Mouse (Mus musculus): ENCODE data around the gene Igfbp6. TPM values are rescaled to one million over a fixed set of nuclear protein-coding genes. Genes with fewer than 3 reads are reported as not detected.

Igfbp6 gene
- total RNA-seq, 2 experiments from 2014 or later, result 8.2 to 8.9 TPM

DNA sequence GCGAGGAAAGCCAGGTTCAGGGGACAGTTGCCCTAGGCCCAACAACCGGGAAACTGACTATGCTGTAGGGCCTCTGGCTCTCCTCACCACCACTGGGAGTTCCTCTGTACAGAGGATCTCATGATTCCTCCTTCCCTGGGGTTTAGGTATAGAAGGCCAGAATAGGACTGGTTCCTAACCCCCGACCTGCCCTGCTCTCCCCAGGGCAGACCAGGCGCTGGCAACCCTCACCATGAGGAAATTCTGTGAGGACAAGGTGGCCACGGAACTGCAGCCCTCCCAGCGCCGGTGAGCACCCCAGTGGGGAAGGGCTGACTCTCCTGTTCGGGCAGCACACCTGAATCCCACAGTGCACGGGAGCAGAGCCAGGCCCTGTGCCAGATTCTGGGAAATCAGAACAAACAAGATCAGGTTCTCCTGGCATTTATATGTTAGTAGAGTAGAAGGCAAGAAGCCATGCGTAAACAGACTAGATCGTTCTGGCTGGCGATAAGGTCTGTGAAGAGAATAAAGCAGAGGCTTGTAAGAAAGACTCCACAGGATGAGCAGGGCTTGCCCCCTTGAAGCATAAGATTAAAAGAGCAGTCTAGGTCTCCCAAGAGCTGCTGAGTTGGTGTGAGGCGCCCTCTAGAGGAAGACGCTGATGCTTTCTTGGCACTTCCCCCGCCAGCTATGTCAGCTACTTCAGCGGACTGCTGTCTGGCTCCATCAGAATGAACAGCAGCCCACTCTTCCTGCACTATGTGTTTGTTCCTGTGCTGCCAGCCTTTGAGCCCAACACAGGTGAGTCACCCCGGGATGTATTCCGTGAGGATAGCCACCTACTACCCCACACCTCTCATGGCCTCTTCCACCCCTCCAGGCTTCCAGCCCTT lies 35.3 kb upstream of the Igfbp6 start:
- peak; percentile 72 to 82 for DNase-seq

DNA sequence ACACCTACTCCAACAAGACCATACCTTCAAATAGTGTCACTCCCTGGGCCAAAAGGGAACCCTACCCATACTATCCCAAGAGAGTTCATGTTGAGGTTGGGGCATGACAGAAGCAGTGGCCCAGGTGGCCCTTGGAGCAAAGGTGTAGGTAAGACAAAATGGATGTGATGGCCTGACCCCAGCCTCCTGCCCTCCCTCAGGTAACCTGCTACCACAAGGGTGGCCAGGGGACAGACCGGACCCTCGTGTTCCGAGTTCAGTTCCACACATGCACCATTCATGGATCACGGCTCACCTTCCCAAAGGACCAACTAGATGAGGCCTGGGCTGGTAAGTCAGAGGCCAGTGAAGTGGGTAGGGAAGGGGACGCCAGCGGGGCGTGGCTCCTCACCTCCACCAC lies 33.9 kb upstream of the Igfbp6 start:
- no peak for DNase-seq

DNA sequence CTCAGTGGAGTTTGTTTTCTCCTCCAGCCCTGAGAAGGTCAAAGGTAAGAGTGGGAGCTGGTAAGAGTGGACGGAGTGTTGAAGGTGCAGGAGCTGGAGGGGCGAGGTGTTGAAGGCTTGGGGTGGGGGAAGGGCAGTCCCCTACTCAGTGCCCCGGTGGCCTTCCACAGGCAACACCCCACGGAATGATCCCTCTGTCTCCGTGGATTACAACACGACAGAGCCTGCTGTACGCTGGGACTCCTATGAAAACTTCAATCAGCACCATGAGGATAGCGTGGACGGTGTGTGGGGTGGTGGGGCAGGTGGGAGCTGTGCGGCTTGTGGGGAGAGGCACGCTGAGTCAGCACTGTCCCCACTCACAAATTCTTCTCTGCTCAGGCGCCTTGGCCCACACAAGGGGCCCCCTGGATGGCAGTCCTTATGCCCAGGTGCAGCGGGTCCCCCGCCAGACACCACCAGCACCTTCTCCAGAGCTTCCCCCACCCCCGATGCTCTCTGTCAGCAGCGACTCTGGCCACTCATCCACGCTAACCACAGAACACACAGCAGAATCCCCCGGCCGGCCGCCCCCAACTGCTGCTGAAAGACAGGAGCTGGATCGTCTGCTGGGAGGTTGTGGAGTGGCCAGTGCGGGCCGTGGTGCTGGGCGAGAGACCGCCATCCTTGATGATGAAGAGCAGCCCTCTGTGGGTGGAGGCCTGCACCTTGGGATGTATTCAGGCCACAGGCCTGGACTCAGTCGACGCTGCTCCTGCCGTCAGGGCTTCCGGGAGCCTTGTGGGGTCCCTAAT lies 33.3 kb upstream of the Igfbp6 start:
- no peak for DNase-seq

DNA sequence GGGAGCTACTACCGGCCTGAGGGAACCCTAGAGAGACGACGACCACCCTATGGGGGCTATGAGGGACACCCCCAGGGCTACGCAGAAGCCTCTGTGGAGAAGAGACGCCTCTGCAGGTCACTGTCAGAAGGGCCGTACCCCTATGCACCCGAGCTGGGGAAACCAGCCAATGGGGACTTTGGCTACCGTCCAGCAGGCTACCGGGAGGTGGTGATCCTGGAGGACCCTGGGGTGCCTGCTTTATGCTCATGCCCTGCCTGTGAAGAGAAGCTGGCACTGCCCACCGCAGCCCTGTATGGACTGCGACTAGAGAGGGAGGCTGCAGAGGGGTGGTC lies 32.7 kb upstream of the Igfbp6 start:
- DNase-seq, result no peak

DNA sequence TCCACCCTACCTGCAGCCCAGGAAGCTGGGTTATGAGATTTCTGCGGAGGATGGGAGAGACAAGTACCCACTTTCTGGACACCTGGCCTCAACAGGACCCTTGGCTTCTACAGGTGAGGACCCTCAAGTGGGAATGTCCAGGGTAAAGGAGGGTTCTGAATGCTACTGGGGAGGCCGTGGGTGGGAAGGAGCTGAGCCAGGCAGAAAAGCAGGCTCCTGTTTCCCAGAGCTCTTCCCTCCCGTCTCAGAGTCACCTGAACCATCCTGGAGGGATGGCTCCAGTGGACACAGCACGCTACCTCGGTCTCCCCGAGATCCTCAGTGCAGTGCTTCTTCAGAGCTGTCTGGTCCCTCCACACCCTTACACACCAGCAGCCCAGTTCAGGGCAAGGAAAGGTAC lies 32.0 kb upstream of the Igfbp6 start:
- DNase-seq, result no peak

DNA sequence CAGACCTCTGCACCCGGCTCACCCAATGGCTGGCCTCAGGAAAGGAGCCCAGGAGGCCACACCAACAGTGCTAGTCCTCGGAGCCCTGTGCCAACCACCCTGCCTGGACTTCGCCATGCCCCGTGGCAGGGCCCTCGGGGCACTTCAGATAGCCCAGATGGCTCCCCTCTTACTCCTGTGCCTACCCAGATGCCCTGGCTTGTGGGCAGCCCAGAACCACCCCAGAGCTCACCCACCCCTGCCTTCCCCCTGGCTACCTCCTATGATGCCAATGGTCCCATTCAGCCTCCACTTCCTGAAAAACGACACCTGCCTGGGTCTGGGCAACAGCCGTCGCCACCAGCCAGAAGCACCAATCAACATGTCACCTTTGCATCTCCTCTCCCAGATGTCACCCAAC lies 31.3 kb upstream of the Igfbp6 start:
- DNase-seq, result no peak

DNA sequence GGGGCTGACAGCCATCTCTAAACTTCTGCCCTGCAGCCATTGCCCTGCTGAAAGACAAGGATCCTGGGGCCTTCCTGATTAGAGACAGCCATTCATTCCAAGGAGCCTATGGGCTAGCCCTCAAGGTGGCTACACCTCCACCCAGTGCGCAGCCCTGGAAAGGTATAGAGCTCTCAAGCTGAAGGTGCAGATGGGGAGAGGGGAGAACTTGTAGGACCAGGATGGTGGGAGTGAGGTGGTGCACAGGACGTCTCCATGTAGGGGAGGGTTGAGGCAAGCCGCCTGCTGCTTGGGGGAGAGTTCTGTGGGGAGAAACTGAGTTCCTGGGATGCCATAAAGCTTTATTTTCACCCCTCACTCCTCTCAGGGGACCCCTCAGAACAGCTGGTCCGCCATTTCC lies 30.5 kb upstream of the Igfbp6 start:
- no peak for DNase-seq

DNA sequence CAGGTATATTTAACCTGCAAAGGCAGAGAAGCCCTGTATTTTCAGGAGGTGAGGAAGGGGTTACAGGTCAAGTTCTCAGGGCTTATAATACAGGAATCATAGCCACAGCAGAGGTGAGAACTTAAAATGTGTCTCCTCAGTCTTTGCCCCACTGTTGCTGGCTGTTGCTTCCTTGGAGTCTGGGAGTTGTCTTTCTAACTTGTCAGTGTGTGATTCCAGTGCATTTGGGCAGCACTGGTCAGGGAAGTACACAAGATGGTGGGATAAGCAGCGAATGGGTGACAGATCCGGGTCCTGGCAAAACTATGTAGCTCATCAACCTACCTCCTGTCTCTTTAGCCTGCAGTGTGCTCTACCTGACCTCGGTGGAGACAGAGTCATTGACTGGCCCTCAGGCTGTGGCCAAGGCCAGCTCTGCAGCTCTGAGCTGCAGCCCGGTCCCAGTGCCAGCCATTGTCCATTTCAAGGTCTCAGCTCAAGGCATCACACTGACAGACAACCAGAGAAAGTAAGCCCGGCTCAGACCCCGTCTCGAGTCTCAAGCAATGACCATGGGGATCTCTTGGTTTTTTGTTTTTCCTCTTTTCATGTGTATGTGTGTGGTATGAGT lies 29.4 kb upstream of the Igfbp6 start:
- DNase-seq, result no peak

DNA sequence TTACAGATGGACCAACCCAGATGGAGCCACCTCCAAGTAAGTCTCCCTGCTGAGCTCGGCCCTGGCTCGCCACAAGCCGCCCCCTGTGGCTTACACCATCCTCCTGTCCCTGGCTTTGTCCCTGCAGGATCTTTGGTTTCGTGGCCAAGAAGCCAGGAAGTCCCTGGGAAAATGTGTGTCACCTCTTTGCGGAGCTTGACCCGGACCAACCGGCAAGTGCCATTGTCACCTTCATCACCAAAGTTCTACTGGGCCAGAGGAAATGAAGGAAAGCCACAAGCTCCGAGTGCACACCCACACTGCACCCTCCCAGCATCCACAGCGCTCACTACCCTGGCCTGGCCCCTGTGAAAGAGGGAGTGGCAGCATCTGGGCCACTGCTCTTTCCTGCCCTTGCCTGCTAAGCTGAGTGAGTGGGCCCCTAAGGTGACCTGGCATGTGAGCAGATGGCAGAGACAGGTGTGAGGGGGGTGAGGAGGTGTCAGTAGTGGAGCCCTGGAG lies 28.4 kb upstream of the Igfbp6 start:
- DNase-seq, result no peak

DNA sequence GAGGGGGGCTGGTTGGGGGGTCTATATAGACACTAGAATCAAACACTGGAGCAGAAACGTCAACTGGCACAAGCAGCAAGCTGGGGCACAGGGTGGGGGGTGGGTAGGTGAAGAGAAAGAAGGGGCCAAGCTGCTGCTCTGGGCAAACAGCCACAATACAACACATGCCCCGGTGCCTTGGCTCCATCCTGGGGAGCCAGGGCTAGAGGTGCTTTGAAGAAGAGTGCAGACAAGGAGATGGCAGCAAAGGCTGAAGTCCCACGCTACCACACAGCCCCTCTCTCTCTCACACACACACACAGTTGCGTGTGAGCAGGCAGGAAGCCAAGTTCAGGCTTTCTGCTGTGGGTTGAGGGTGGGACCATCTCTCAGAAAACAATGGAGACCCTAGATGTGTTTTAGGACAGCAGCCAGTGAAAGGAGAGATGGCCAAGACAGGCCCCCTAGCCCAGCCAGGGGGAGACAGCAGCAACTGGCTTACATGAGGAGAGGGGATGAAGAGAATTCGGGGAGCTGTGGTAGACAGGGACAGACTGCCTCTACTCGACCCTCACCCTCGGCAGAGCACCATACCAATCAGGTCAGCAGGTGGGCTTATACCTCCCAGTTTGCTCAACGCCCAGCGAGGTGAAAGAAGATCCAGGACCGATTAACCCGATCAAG lies 27.3 kb upstream of the Igfbp6 start:
- DNase-seq, result no peak

DNA sequence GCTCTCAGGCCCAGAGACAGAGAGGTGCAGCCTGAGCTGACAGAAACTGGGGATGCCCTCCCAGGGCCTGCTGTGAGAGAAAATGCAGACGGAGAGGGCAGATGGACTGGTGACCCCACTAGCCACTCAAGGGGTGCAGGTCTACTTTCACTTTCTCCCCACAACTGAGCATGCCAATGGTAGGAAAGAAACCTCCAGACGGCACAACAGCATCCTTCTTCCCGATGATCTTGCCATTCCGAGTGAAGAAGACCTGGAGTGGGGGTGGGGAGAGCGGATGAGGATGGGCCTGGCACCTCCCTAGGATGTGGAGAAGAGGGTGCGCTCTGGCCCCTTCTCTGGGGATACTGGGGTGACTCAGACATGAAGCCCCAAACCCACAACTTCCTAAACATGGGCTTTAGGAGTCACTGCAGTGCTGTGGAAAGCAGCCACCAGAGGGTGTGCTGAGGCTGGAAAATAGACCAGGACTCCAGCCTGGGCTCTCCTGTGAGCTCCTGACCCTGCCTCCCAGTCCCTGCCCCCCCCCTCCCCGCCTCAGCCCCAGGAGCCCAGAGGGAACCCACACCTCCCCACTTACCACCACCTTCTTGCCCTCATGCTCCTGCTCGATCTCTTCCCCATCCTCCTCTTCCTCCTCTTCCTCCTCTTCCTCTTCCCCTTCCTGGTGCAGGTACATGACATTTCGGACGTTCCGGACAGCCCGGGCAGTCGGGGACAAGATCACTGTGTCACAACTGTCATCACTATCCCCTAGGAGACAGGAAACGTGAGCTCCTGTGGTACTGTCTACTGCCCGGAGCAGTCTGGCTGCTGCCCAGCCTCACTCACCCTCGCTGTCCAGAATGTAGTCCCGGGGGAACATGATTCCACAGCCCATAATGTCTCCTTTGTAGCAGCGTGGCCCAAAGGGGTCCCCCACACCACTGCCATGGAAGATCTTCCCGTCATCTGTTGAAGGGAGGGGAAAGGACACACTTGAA lies 26.4 kb upstream of the Igfbp6 start:
- DNase-seq, result no peak

DNA sequence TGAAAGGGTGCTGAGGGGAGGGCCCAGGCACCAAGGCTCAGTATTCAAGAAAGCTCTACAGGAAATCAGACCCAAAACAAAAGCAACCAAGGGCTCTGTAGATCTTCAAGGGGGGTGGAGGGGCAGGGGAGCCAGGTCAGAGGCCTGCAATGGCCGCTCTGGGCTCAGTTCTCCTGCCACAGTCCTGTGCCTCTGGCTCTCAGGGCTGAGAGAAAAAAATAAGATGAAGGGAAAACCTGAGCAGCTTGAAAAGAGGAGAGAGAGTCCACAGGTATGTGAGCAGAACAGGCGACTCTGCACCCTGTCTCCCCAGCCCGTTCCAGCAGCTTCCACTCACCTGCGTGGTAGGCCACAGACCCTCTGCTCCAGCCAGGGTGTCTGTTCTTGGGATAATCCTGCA lies 25.6 kb upstream of the Igfbp6 start:
- no peak for DNase-seq

DNA sequence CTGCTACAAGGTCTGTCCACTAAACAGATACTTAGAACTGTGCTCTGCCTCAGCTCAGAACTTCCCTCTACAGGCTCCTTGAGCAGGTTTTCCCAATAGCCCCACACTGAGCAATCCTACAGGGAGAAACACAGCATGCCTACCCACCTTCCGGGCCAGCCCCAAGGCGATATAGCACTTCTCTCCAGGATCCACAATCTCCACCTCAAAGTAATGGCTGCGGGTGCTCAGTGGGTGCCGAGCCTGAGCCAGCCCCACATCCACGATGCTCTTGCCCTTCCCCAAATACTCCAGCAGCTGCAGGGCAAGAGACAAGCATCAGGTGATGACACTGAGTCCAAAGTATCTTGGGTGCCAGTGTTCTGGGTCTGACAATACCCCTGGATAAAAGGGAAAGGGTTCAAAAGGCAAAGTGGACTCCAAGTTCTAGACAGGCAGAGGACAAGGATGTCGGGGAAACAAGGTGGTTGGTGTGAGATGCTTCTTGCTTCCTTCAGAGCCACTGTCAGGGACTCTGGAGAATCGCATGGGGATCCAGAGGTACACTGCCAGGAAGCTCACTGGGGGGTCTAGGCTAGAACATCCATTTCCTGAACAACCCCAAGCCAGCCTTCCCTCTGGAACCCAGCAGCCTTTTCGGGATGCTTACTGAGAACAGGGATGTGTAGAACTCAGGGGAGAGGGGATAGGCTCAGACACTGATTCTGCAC lies 24.9 kb upstream of the Igfbp6 start:
- no peak for DNase-seq

DNA sequence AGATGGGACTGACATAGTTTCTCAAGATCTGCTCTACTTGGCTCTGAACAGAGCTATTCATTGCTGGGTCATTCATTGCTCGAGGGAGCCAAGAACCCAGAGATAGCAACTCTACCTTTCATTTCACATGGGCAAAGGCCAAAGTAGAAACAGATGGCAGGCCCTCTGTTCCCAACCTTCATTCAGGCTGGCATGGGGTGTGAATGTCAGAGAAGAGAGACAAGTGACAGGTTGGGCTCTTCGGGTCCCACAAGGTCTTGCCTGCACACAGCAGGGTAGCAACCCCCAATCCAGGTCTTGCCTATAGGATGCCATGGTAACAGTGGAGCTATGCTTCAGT lies 24.4 kb upstream of the Igfbp6 start:
- no peak for DNase-seq

DNA sequence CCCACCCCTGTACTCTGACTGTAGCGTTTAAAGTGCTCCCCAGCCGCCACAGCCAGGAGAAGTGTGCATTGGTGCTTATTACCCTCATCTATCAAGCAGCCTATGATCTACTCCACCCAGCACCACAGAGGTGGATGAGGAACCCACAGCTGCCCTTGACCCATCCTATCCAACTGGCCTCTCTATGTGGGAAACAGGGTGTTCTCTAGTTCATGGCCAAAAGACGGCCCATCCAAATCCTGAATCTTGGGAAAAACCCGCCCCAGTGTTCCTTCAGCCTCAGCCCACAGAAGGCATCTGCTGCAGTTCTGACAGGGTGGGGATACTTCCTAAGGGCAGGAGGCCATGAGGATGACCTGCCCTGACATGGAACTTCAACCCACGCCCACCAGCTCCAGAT lies 23.6 kb upstream of the Igfbp6 start:
- DNase-seq, result no peak

DNA sequence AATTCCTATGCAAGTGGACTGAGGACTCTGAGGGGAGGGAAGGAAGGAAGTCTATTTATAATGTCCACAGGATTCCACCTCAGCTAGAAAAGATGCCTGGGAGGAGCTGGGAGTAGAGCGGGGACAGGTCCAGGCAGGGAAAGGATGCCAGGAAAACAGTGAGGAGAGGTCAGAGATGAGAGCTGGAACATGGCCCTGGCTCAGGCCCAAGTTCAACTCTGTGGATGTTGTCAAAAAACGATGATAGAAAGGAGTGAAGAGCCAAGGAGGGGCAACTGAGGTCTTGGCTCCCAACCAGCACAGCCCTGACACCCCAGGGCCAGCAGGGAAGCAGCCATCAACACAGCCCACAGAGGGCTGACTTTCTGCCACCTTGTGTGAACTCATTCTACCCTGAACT lies 17.9 kb upstream of the Igfbp6 start:
- no peak for DNase-seq

DNA sequence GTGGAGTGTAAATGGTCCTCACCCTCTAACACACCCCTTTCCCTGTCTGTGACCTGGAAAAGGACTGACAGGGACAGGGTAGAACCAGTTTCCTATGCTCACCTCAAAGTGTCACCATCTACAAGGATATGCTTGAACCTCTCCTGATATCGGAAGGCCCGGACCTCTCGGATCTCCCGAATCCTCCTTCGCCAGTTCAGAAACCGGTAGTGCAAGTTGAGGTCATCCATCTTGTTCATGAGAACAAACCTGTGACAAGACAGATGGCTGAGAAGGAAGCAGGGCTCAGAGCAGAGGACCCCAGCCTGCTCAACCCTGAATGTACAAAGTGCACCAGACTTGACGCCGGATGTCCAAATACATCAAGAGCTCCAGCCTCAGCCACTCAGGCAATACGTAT lies 10.8 kb upstream of the Igfbp6 start:
- DNase-seq, result no peak

DNA sequence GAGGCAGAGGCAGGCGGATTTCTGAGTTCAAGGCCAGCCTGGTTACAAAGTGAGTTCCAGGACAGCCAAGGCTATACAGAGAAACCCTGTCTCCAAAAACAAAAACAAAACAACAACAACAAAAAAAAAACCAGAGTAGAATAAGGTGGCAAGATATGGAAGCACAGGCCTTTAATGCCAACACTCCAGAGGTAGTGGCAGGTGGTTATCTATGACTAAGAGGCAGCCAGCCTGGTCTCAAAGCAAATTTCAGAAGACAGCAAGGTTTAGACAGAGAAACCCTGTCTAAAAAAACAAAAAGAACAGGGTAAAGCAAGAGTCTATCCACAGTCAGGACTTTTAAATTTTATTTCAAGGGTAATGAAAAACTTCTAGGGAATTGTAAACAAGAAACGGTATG lies 9.5 kb upstream of the Igfbp6 start:
- no peak for DNase-seq

DNA sequence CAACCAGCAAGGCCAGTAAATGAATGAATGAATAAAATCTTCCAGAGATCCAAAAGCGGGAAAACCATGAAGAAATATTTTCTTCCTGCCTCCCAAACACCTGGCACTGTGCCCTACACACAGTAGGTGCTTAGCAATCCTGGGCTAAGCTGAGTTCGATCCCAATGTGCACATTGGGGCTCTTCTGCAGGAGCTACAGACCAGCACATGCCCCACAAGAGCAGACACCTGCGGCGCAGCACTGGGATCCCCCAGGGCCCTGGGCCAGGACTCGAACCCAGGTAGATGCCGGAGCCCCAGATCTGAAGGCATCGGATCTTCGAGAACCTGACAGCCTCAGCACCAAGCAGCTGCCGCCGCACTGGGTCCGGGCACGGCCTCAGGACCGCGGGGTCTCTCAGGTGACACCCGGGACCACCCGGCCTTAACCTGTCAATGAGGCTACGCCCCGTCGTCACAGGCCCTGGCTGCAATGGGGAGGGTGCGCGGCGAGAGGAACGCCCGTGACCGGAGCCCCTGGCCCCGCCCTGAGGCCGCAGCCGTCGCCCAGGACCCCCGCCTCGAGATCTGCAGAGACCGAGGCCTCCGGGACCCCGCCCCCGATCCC lies 8.5 kb upstream of the Igfbp6 start:
- no peak for DNase-seq

DNA sequence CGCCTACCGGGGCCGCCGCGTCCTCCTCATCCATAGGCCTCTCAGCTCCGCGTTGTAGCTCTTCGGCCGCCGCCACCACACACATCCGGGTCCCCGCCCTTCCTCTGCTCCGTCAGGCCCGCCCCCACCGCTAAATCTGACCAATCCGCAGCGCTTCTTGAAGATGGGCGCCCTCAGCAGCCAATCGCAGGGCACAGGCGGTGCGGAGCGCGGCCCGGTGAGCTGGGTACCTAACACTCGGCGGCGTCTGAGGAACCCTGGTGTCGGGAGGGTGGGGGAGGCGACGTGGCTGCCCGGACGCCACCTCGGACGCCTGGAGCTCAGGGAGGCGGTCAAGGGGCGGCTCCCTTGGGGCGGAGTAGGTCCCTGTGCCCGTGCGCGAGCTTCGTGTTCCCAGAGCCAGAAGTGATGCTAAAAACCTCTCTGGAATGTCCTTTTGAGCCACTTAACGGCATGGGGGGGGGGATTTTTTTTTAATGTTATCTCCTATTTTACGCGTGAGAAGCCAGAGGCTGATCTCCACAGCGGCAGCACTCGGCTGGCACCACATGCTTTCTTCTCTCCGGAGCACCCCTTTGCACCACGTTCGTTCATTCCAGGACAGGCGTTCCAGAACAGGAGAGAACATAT lies 7.9 kb upstream of the Igfbp6 start, which contains the start of gene Spryd3:
Spryd3 (minus strand) TSS at position 106 of the 630 bp plus-strand sequence.
- peak; percentile 98 to 99 for DNase-seq

All from layer of hippocampus, postnatal 36 days (tissue).